Mouse (Mus musculus): ENCODE data around the gene Ifna6.

- no peak for TF ChIP-seq CTCF (IDR thresholded peaks at IDR 0.05; ENCODE audit: low read depth, low read length)
- no peak for TF ChIP-seq POLR2A (IDR thresholded peaks at IDR 0.05; ENCODE audit: extremely low read depth, insufficient read depth, low read length)
Observed at GRCm38 (mm10) chr4:88815928-88816327, 11.3 kb upstream of the Ifna6 start, which contains the start of gene Ifna7.
